In genomic region chr13:34708955-34709354, GRCm38 (mm10) we compare ENCODE assay signal across 9 mouse cellular contexts. TPM values are rescaled to one million over a fixed set of nuclear protein-coding genes. Genes with fewer than 3 reads are reported as not detected.
A peak's percentile ranks its signal among the peaks of the same experiment; 100 is the strongest.
DNase-seq lines count a peak whose midpoint lies in the region; ATAC-seq and TF ChIP-seq lines count a peak whose summit lies in the region.
"Had no signal": no experiment of that assay in that cellular context is flagged by ENCODE, and none has a peak within 500 bp of the region (broad histone marks: within the 10 kb centered on the region; RNA-seq: fewer than 3 reads in every experiment).

No protein-coding gene starts in this region.

- H3K36me3 ChIP-seq in heart, embryonic 13.5 days = no peaks in the 10 kb centered on the region
- H3K36me3 ChIP-seq in myocyte (ENCODE audit: control insufficient read depth, insufficient read depth) = no peaks in the 10 kb centered on the region
- H3K36me3 ChIP-seq in forebrain, embryonic 12.5 days (replicated peaks) = no peaks in the 10 kb centered on the region

- no peak for TF ChIP-seq POLR2A in myocyte (IDR thresholded peaks at IDR 0.05; ENCODE audit: insufficient read length, low read depth)

- H3ac ChIP-seq in myocyte (ENCODE audit: control insufficient read depth, insufficient read length) = no peak overlapping the region

- H3K27me3 ChIP-seq in heart, embryonic 13.5 days (replicated peaks) = no peaks in the 10 kb centered on the region
- no peaks in the 10 kb centered on the region for H3K27me3 ChIP-seq in myocyte (ENCODE audit: control insufficient read depth, insufficient read depth, insufficient read length)
- no peaks in the 10 kb centered on the region for H3K27me3 ChIP-seq in forebrain, embryonic 12.5 days

- peak; percentile 22 for DNase-seq in embryo, embryonic 10 days (ENCODE audit: low spot score)
- DNase-seq in embryo, embryonic 9.5 days (ENCODE audit: extremely low spot score) = no peak
- peak; percentile 12 for DNase-seq in cerebellum, adult 9-11 months
- peak; percentile 69 for DNase-seq in layer of hippocampus, adult 11-12 months (ENCODE audit: low spot score)
- no peak for DNase-seq in spleen, adult 12 weeks (ENCODE audit: low spot score)

- H3K27ac ChIP-seq in heart, embryonic 13.5 days (replicated peaks) = peak overlapping the region; percentile 73
- no peak overlapping the region for H3K27ac ChIP-seq in forebrain, embryonic 12.5 days

- ATAC-seq in heart, embryonic 13.5 days (ENCODE audit: extremely low read depth, insufficient number of reproducible peaks, low FRiP score, low TSS enrichment) = no peak; the same call in 1 of the 2 replicates
- no peak for ATAC-seq in forebrain, embryonic 12.5 days (ENCODE audit: low FRiP score)

- no peak overlapping the region for H3K4me2 ChIP-seq in heart, embryonic 13.5 days
- no peak overlapping the region for H3K4me2 ChIP-seq in myocyte (ENCODE audit: low read depth)
- no peak overlapping the region for H3K4me2 ChIP-seq in forebrain, embryonic 12.5 days

- no peaks in the 10 kb centered on the region for H3K9me3 ChIP-seq in heart, embryonic 13.5 days
- no peaks in the 10 kb centered on the region for H3K9me3 ChIP-seq in forebrain, embryonic 12.5 days

- no peak overlapping the region for H3K9ac ChIP-seq in heart, embryonic 13.5 days
- no peak overlapping the region for H3K9ac ChIP-seq in forebrain, embryonic 12.5 days

- WGBS in heart, embryonic 13.5 days = 30% methylated on average over 3 of the region's 3 CpGs
- WGBS in forebrain, embryonic 12.5 days = 76% methylated on average over 3 of the region's 3 CpGs

- no peaks in the 10 kb centered on the region for H3K79me2 ChIP-seq in myocyte (ENCODE audit: control insufficient read depth, insufficient read depth)

- peaks cover 12% of the 10 kb centered on the region for H3K4me1 ChIP-seq in heart, embryonic 13.5 days
- H3K4me1 ChIP-seq in forebrain, embryonic 12.5 days = no peaks in the 10 kb centered on the region

- no peak overlapping the region for H3K4me3 ChIP-seq in heart, embryonic 13.5 days
- no peak overlapping the region for H3K4me3 ChIP-seq in myocyte
- H3K4me3 ChIP-seq in forebrain, embryonic 12.5 days (replicated peaks) = no peak overlapping the region
- H3K4me3 ChIP-seq: erythroblast, embryonic 14.5 days had no signal

TF ChIP-seq in myocyte, 11 proteins besides CTCF, POLR2A, EP300 and RAD21:
- TF ChIP-seq CEBPB (IDR thresholded peaks at IDR 0.05; ENCODE audit: insufficient read depth, poor library complexity, severe bottlenecking) (peak; percentile 62; the same call in 1 of the 2 replicates), TCF3 (IDR thresholded peaks at IDR 0.05; ENCODE audit: insufficient read length, low read depth) (no peak)

RNA-seq across cellular contexts. Expression of gene Fam50b, which starts 25.7 kb away (rescaled TPM):
- not detected in 2 replicates for polyA plus RNA-seq in heart, embryonic 13.5 days (2015; fragmentation: Nextera tagmentation; extraction: Ambion mirVana)
- not detected for polyA plus RNA-seq in myocyte (2012; fragmentation: generic; extraction: Trizol)
- polyA plus RNA-seq in forebrain, embryonic 12.5 days (2016; fragmentation: Nextera tagmentation; extraction: Ambion mirVana) = not detected in 2 replicates
- polyA plus RNA-seq: erythroblast, embryonic 14.5 days had no signal

RNA-seq across cellular contexts. Expression of gene Pxdc1, which starts 55.7 kb away (rescaled TPM):
- 14.6 and 21.4 TPM in 2 replicates for polyA plus RNA-seq in heart, embryonic 13.5 days (2015; fragmentation: Nextera tagmentation; extraction: Ambion mirVana)
- 13.8 TPM for polyA plus RNA-seq in myocyte (2012; fragmentation: generic; extraction: Trizol)
- polyA plus RNA-seq in forebrain, embryonic 12.5 days (2016; fragmentation: Nextera tagmentation; extraction: Ambion mirVana) = 5.5 and 5.9 TPM in 2 replicates

Comparison
In these comparisons a context has a peak if more than half of its experiments do, and no peak if none do; other contexts are left out.
1. DNase-seq: peak in embryo, embryonic 10 days (single experiment), cerebellum, adult 9-11 months (single experiment) and layer of hippocampus, adult 11-12 months (single experiment); none in embryo, embryonic 9.5 days (single experiment) and spleen, adult 12 weeks (single experiment).